Mouse (Mus musculus) liver, adult (tissue): ENCODE results near the gene Myo1c.

Source experiments
- GATA4 ChIP-seq: IDR thresholded peaks from 2 replicates; pipeline ENCODE4 v1.6.1; 2014; ENCODE audit warnings: mild to moderate bottlenecking, low read length; ENCODE audit not compliant: insufficient replicate concordance

The Myo1c gene

GRCm38 (mm10) chr11:75671426-75672180 lies 21.3 kb downstream of the Myo1c start:
- TF ChIP-seq GATA4 = no peak

GRCm38 (mm10) chr11:75673411-75673810 lies 23.1 kb downstream of the Myo1c start:
- TF ChIP-seq GATA4 = no peak

GRCm38 (mm10) chr11:75674875-75675274 lies 24.6 kb downstream of the Myo1c start:
- no peak for TF ChIP-seq GATA4

- TF ChIP-seq GATA4 = no peak
Measured at GRCm38 (mm10) chr11:75677881-75678746, 27.8 kb downstream of the Myo1c start.

GRCm38 (mm10) chr11:75678747-75679438 lies 28.6 kb downstream of the Myo1c start, which contains the start of gene Crk:
Crk (plus strand) TSS chr11:75679259.
- peak; percentile 57; the same call in 1 of the 2 replicates for TF ChIP-seq GATA4

- TF ChIP-seq GATA4 = no peak
Measured at GRCm38 (mm10) chr11:75679439-75680171, 29.3 kb downstream of the Myo1c start.

- TF ChIP-seq GATA4 = no peak
Measured at GRCm38 (mm10) chr11:75684462-75684861, 34.2 kb downstream of the Myo1c start.

- TF ChIP-seq GATA4 = no peak
Measured at GRCm38 (mm10) chr11:75684956-75685355, 34.7 kb downstream of the Myo1c start.

- TF ChIP-seq GATA4 = no peak
Measured at GRCm38 (mm10) chr11:75687343-75687993, 37.2 kb downstream of the Myo1c start.

- no peak for TF ChIP-seq GATA4
Measured at GRCm38 (mm10) chr11:75688132-75688531, 37.8 kb downstream of the Myo1c start.

GRCm38 (mm10) chr11:75689977-75690376 lies 39.7 kb downstream of the Myo1c start:
- TF ChIP-seq GATA4 = no peak

- TF ChIP-seq GATA4 = no peak
Measured at GRCm38 (mm10) chr11:75691047-75691446, 40.7 kb downstream of the Myo1c start.

GRCm38 (mm10) chr11:75693570-75693969 lies 43.3 kb downstream of the Myo1c start:
- no peak for TF ChIP-seq GATA4

- TF ChIP-seq GATA4 = no peak
Measured at GRCm38 (mm10) chr11:75700557-75700956, 50.3 kb downstream of the Myo1c start.
